Mouse (Mus musculus) gastrocnemius, postnatal 14 days (tissue): Measurements from ENCODE around the gene Slc27a4. TPM values are rescaled to one million over a fixed set of nuclear protein-coding genes. Genes with fewer than 3 reads are reported as not detected.

Source experiments
- DNase-seq: peaks from one replicate; pipeline ENCODE4 v3.0.0; 2021; ENCODE audit warnings: mixed read lengths
- intact Hi-C: fragments of 180-260 bp; cut with DNase I; formaldehyde crosslinking; loops from one replicate; pipeline ENCODE4 v1.15.1; 2025; ENCODE audit warnings: low total_unique reads
- microRNA-seq, 2 experiments: library from miRNA; unstranded; fragments of <30 nt; microRNA quantifications; one replicate each; pipeline ENCODE4 v1.2.0; 2021
- total RNA-seq, 2 experiments: library from RNA; stranded (reverse); gene quantifications; 2 replicates each; pipeline ENCODE4 v1.2.3; 2021

The Slc27a4 gene
- total RNA-seq, 2 experiments from 2014 or later: 8.6 to 10.1 TPM

DNA sequence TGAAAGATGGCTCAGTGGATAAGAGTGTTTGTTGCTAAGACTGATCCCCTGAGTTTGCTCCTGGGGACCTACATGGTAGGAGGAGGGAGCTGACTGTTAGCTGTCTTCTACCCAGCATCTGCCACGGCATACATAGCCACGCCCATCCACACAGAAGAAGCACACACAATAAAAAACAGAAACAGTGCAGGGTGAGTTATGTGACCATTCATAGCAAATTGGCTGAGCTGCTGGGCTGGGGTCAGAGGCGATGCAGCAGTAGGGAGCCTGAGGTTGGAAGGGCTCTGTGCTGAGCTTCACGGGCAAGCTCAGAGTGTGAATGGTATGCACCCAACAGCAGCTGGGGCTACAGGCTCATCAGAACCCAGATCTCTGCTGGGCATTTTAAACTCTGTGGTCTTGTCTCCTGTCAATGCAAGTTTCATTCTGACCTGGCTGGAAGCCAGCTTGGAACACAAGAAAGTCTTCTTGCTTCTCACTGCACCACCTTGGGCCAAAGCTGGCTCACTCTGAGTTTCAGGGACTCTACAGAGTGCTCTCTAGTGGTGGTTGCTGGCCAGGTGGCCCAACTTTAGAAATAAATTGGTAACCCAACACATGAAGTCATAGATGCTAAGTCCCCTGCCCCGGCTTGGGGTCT lies 47.5 kb downstream of the Slc27a4 start:
- no peak for DNase-seq
- intact Hi-C loops: no loop called here

DNA sequence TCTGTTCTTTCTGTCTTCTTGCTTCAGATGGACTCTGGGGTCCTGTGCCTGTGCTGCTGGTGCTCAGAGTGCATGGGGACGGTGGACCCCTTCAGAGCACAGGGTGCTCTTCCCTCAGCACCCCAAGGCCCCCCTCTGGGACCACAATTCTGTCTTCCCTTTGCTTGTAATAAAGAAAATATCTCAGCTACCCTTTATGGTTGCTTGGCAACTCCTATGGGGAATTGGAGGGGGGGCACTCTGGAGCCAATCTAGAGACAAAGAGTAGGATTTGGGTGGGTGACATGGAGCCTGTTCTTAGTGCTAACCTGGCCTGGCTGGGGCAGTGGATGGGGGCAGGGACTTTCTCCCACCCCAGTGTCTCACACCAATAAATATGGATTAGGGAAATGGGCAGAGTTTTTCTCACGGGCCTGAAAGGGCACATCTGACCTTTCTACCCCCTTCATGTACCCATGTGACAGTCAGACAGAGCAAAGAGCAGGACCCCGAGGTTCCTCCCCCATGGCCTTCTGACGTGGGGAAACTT lies 50.6 kb downstream of the Slc27a4 start:
- DNase-seq: no peak
- intact Hi-C loops: no loop called here

DNA sequence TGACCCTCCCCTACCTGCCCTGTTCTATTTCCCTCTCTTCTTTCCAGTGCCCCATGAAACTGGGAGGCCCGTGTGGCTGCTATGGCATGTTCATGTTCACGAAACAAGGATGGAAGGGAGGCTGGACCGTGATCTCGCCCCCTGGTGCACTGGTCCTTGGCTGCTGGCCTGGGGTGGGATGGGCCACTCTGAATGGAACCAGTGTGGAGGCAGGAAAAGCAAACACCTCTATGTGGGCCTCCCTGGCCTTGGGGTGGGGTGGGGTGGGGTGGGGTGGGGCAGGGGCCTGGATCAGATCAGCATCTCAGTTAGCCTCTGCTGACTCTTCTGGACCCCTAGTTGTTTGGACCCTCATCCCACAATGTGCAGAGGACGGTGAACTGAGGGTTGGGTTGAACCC lies 51.3 kb downstream of the Slc27a4 start:
- intact Hi-C loops: no loop called here
- no peak for DNase-seq

DNA sequence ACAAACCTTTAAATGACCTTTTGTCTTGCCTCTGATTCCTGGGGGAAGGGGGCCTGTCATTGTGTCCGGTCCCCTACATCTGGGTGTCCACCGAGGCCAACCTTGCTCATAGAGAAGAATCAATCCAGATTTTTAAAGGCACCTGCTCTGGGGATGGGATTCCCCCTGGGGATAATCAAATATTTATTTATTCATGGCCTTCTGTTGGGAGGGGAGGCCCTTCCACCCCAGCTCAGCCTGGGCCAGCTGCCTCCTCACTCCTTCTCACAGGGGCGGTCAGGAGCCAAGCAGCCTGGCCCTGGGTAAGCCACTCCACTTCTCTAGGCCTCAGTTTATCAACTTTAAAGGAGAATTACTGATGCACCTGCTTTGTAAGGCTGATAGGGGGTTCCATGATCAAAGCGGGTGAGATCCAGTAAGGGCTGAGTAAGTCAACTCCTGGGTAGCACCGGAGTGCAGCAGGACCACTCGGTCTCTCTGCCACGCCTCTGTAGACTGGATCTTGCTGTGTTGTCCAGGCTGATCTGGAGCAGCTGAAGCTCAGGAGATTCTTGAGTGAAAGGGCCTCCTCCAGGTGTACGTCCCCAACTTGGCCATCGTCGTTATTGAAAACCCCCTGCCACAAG lies 53.3 kb downstream of the Slc27a4 start:
- intact Hi-C loops: loop anchor here (5.0 kb wide), 1 partner anchor 38 kb away; no protein-coding TSS in a partner anchor
- no peak for DNase-seq

DNA sequence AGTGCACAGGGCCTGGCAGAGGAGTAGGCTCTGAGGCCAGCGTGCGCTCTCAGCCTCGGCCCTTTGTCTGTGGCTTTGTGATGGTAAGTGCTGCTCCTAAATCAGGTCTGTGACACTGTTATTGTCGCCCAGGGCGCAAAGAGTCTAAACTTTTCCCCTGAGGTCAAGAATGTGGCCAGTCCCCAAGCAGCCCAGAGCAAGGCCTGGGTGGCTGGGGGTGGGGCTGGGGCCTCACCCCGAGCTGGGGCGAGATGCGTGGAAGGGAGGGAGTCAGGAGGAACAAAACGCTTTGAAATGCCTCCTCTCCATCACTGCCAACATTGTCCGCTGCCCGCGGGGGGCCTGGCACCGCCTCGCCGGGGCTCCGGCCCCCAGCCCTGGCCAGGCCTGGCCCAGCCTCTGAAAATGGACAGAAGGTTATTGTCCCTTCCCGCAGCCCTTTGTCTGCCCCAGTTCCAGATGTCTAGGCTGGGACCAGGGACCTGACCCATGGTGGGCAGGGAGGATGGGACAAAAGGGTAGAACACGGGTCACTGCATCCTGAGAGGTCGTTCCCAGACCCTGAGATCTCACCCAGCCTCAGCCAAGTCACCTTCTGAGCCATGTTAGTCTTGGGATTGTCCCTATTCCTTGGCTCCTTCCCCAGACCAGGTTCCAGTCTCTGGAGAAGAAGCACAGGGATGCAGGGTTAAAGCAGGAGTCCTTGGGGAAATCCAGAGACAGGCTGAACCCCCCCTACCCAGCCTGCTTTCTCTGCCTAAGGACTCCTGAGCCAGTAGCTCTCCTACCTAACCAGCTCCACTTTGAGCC lies 54.2 kb downstream of the Slc27a4 start:
- intact Hi-C loops: loop anchor here (5.0 kb wide), 1 partner anchor 39 kb away; no protein-coding TSS in a partner anchor
- no peak for DNase-seq

DNA sequence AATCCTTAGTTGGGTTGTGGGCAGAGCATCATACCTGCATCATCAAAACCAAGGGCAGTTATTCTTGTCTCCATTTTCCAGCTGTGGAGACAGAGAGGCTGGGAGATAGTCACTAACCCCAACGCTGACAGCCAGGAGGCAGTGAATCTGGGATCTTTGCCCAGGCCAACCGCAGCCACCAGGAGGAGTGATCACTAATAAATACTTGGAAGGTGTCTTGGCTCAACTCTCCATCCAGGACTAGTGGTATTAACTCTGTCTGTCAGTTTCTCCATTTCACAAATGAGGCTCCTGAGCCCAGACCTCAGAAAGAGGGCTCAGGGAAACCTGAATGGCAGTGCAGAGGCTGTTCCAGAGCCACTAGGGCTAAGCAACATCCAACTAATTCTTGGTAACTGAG lies 54.9 kb downstream of the Slc27a4 start:
- peak; percentile 60 for DNase-seq
- intact Hi-C loops: loop anchor here (5.0 kb wide), 1 partner anchor 40 kb away; no protein-coding TSS in a partner anchor

DNA sequence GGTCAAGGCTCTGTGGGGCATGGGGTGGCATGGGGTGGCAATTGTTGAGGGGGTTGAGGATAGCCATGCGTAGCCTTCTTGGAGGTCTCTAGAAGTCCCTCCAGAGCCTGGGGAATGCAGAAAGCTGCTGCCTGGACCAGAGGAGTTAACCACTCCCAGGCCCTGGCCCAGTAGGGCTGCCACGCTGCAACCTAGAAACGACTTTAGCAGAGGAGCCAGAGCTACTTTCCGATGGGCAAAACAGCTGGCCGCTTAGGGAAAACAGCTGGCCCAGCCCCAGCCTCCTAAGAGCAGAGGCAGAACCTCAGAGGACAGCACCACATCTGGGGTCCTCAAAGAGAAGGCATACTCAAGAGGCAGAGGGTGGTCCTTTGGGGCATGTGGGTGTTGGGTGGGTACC lies 55.5 kb downstream of the Slc27a4 start:
- DNase-seq: peak; percentile 52
- intact Hi-C loops: loop anchor here (5.0 kb wide), 1 partner anchor 41 kb away; no protein-coding TSS in a partner anchor

DNA sequence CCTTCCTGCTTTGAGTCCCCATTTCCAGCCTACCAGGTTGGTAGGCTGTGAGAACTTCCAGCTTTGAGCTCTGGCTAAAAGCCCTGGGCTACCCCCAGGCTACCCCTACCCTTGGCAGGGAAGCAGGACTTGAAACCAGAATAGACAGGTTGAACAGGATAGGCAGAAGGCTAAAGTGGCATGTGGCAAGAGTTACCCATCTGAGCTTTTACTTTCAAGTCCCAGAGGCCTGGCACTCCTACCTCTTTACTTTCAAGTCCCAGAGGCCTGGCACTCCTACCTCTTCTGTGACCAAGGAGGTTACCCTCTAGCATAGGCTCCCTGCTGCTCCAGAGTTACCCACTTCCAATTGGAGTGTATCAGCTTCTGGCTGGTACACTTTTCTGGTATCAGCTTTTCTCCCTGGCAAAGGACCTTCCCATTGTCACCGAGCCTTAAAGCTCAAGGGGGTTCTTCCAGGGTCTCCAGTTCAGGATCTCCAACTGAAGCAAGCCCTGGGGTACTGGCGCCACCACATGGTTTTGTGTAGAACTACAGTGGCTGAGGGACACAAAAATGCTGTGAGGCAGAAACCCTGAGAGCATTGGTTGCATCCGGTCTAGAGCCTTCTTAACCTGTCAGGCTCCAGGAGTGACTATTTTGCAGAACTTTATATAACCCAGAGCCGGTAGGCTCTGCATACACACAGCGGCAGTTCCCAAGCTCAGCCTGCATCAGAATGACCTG lies 56.5 kb downstream of the Slc27a4 start:
- no peak for DNase-seq
- intact Hi-C loops: loop anchor here (5.0 kb wide), 1 partner anchor 42 kb away; no protein-coding TSS in a partner anchor

DNA sequence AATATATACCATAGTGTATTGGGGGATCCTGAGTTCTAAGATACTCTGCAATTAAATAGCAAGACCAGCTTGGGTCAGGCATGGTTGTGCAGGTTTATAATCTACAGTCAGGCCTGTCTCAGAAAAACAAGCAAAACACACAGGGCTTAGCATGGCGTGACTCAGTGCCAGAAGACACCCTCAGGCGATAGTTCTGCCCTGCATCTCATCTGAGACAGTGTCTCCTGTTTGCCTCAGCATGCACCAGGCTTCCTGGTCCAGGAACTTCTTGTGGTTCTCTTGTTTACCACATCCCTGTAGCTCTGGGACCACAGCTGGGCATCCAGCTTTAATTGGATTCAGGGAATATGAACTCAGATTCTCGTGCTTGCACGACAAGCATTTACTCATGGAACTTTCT lies 62.7 kb downstream of the Slc27a4 start:
- intact Hi-C loops: no loop called here
- no peak for DNase-seq

Small RNA genes within 50 kb of the gene (microRNA-seq; reads per million reads assigned to microRNA genes)
- gene Mir219a-2 (0 reads per million in 2 experiments), gene Mir219b (0 reads per million in 2 experiments)

Other genes with a start within 250 kb of the Slc27a4 start
- 10 to 100 TPM; 75.7 to 81.9 TPM for gene Rapgef1, start 182.9 kb upstream of the Slc27a4 start, total RNA-seq
- not detected for gene Gm13420, start 50.9 kb upstream of the Slc27a4 start, total RNA-seq
- gene Gm13547, start 43.3 kb upstream of the Slc27a4 start, total RNA-seq: not detected
- gene Coq4, start 15.1 kb upstream of the Slc27a4 start, total RNA-seq: 10 to 100 TPM in 1 of 2 experiments, 1 to 10 TPM in 1; 6.7 to 10.7 TPM
- gene Trub2, start 14.1 kb upstream of the Slc27a4 start, total RNA-seq: 10 to 100 TPM; 28.0 to 28.3 TPM
- gene Urm1, start 17.4 kb downstream of the Slc27a4 start, total RNA-seq: 10 to 100 TPM; 21.1 to 21.9 TPM
- gene Cercam, start 66.5 kb downstream of the Slc27a4 start, total RNA-seq: 10 to 100 TPM; 17.7 TPM
- 10 to 100 TPM; 15.1 to 16.1 TPM for gene Odf2, start 86.6 kb downstream of the Slc27a4 start, total RNA-seq
- 10 to 100 TPM; 17.5 to 20.2 TPM for gene Gle1, start 132.8 kb downstream of the Slc27a4 start, total RNA-seq
- 10 to 100 TPM; 90.6 to 96.0 TPM for gene Sptan1, start 162.9 kb downstream of the Slc27a4 start, total RNA-seq
- 1 to 10 TPM; 3.2 to 3.3 TPM for gene Wdr34, start 246.2 kb downstream of the Slc27a4 start, total RNA-seq